Mouse (Mus musculus) cortical plate, adult 2 months (tissue): ENCODE measurements around the gene Gimap5.

Source experiments
- CTCF ChIP-seq: fragments of 200-500 bp; IDR thresholded peaks from 2 replicates; pipeline ENCODE4 v1.5.1; 2011; ENCODE audit warnings: mild to moderate bottlenecking, control low read depth, low read length; ENCODE audit not compliant: insufficient read depth; ENCODE audit errors: extremely low read depth
- POLR2A ChIP-seq: fragments of 200-500 bp; IDR thresholded peaks from 2 replicates; pipeline ENCODE4 v1.6.1; 2011; ENCODE audit warnings: mild to moderate bottlenecking, low read length, control low read depth; ENCODE audit not compliant: insufficient read depth; ENCODE audit errors: extremely low read depth

DNA sequence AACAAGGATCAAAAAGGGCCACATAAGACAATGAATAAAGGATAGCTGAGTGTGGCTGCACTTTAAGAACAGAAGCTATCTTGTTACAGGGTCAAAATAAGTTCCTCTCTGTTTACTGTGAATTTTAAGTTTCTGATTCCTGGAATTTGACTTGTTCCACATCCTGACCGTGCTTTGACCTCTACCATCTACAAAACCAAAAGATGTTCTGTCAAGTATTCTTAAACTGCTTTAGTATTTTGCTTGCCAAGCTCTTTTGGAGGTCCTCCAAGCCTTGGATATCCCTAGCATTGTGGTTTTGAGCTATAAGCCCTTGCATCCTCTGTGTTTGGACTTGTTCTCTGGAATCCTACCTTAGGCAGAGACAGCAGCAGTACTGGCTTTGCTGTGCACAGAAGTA is 39.2 kb downstream of the Gimap5 start:
- TF ChIP-seq POLR2A = no peak
- no peak for TF ChIP-seq CTCF
